Mouse (Mus musculus): ENCODE measurements at regions not wholly inside any gene's neighbourhood (a gene's known extent, or its start where the extent isn't known, plus 50 kb on each side); places are given as distances from the start of the nearest gene placed in this dataset.

- TF ChIP-seq CTCF (IDR thresholded peaks at IDR 0.05; ENCODE audit: low read depth, low read length) (no peak), TAL1 (conservative IDR thresholded peaks at IDR 0.05; ENCODE audit: low read depth, low read length) (no peak), GATA1 (IDR thresholded peaks at IDR 0.05; ENCODE audit: borderline replicate concordance, low read length) (no peak), GATA2 (IDR thresholded peaks at IDR 0.05; ENCODE audit: borderline replicate concordance, low read depth, low read length) (no peak), POLR2AphosphoS5 (IDR thresholded peaks at IDR 0.05; ENCODE audit: insufficient replicate concordance, low read depth, low read length) (no peak)
Observed at GRCm38 (mm10) chr13:101274470-101275141, 441.4 kb upstream of the Slc30a5 start.

All from G1E (cell line).